Mouse (Mus musculus): ENCODE results near the gene Fgf14.

DNA sequence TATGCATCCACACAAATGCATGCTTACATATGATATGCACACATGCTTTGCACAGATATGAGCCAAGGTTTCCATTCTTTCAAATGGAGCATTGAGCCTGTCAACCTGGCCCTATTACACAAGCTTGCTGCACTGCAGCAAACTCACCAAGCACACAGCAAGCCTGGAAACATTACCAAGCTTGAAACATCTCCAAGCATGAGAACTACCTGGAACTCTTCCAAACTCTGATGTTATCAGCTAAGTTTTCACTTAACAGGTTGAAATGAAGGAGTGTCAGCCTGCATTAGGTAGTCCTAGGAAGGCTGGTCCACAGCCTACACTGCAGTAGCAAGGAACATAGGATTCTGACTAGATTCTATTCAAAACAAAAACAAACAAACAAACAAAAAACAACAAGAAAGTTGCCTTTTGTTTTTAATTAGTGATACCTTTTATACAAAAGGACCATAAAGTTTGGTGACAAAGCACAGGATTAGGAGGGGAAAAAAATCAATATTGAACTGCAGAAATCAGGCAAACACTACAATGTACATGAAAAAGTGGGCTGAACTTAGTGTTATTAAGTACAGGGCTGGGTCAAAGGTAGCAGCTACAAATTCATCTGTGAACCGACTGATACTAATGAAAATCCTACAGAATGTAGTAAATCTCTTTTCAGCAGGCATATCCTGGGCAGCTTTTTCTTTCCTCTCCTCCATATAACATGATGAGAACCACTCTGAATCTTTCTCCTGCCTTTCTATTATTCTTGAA lies 101.6 kb downstream of the Fgf14 start:
- TF ChIP-seq CTCF (conservative IDR thresholded peaks at IDR 0.05; ENCODE audit: low read length), result no peak
- TF ChIP-seq POU5F1 (IDR thresholded peaks at IDR 0.05; ENCODE audit: borderline replicate concordance, low read length), result no peak
- TF ChIP-seq NANOG (IDR thresholded peaks at IDR 0.05; ENCODE audit: borderline replicate concordance, low read length), result no peak
